Mouse (Mus musculus) embryonic fibroblast, embryonic 13.5 days (primary cell): ENCODE data around the gene Clca1.

Experiments
- CTCF ChIP-seq: IDR thresholded peaks from 2 replicates; pipeline ENCODE4 v1.5.1; 2011; ENCODE audit warnings: mild to moderate bottlenecking, control low read depth, low read length, moderate library complexity, borderline replicate concordance; ENCODE audit not compliant: insufficient read depth
- POLR2A ChIP-seq: IDR thresholded peaks from 2 replicates; pipeline ENCODE4 v1.6.1; 2011; ENCODE audit warnings: low read depth, mild to moderate bottlenecking, control low read depth, low read length, moderate library complexity

GRCm38 (mm10) chr3:145072339-145072738, 39.8 kb upstream of the Clca1 start:
- TF ChIP-seq CTCF (no peak), POLR2A (no peak)
